Mouse (Mus musculus) right cerebral cortex, postnatal 36 days (tissue): ENCODE data around the gene Map4.
A peak's percentile ranks its signal among the peaks of the same experiment; 100 is the strongest.

Source experiments
- DNase-seq, 2 experiments: peaks; one replicate each; pipeline ENCODE4 v3.0.0; 2022; ENCODE audit warnings: low spot score in 2 of 2, mixed read lengths in 1 of 2

The Map4 gene

GRCm38 (mm10) chr9:110001946-110002345, 70.7 kb downstream of the Map4 start:
- no peak for DNase-seq

- no peak for DNase-seq
Measured at GRCm38 (mm10) chr9:110002413-110002812, 71.2 kb downstream of the Map4 start.

GRCm38 (mm10) chr9:110019224-110019623, 88.0 kb downstream of the Map4 start:
- DNase-seq: peak in 1 of 2 experiments; percentile 45

GRCm38 (mm10) chr9:110020405-110020804, 89.1 kb downstream of the Map4 start:
- DNase-seq: peak in 1 of 2 experiments; percentile 20

- DNase-seq: no peak
Measured at GRCm38 (mm10) chr9:110021463-110021862, 90.2 kb downstream of the Map4 start.

GRCm38 (mm10) chr9:110022151-110022550, 90.9 kb downstream of the Map4 start:
- no peak for DNase-seq

GRCm38 (mm10) chr9:110035091-110035490, 103.8 kb downstream of the Map4 start:
- no peak for DNase-seq

GRCm38 (mm10) chr9:110037895-110038294, 106.6 kb downstream of the Map4 start:
- no peak for DNase-seq

- DNase-seq: no peak
Measured at GRCm38 (mm10) chr9:110038485-110038884, 107.2 kb downstream of the Map4 start.

GRCm38 (mm10) chr9:110044373-110044772, 113.1 kb downstream of the Map4 start:
- peak in 1 of 2 experiments; percentile 55 for DNase-seq

GRCm38 (mm10) chr9:110045763-110046377, 114.6 kb downstream of the Map4 start:
- no peak for DNase-seq

GRCm38 (mm10) chr9:110047260-110047659, 116.0 kb downstream of the Map4 start:
- DNase-seq: no peak

- no peak for DNase-seq
Measured at GRCm38 (mm10) chr9:110047857-110048256, 116.6 kb downstream of the Map4 start.

GRCm38 (mm10) chr9:110051184-110051583, 119.9 kb downstream of the Map4 start:
- DNase-seq: no peak

- peak; percentile 80 to 88 for DNase-seq
Measured at GRCm38 (mm10) chr9:110051869-110052661, 120.8 kb downstream of the Map4 start.

- DNase-seq: no peak
Measured at GRCm38 (mm10) chr9:110052951-110053304, 121.7 kb downstream of the Map4 start.

GRCm38 (mm10) chr9:110053305-110054079, 122.2 kb downstream of the Map4 start:
- peak; percentile 44 to 55 for DNase-seq

- no peak for DNase-seq
Measured at GRCm38 (mm10) chr9:110054080-110054421, 122.8 kb downstream of the Map4 start.

- no peak for DNase-seq
Measured at GRCm38 (mm10) chr9:110054781-110055180, 123.5 kb downstream of the Map4 start.

GRCm38 (mm10) chr9:110057200-110057599, 125.9 kb downstream of the Map4 start:
- DNase-seq: no peak

GRCm38 (mm10) chr9:110060761-110061160, 129.5 kb downstream of the Map4 start:
- DNase-seq: no peak

GRCm38 (mm10) chr9:110062405-110062804, 131.1 kb downstream of the Map4 start:
- no peak for DNase-seq

- no peak for DNase-seq
Measured at GRCm38 (mm10) chr9:110062861-110063260, 131.6 kb downstream of the Map4 start.
